Mouse (Mus musculus): ENCODE results near the gene Tyr. TPM values are rescaled to one million over a fixed set of nuclear protein-coding genes. Genes with fewer than 3 reads are reported as not detected.
"Not testable (repeated sequence)": the region's sequence is repeated elsewhere in the genome, so short reads cannot be mapped to it uniquely, and the experiment has no call there.

Tyr gene
- total RNA-seq (2014; rRNA removed), result not detected in 2 replicates
- polyA plus RNA-seq (2015; fragmentation: Nextera tagmentation; extraction: Ambion mirVana), result 0.03 TPM in 1 of 2 replicates, not detected in the other

DNA sequence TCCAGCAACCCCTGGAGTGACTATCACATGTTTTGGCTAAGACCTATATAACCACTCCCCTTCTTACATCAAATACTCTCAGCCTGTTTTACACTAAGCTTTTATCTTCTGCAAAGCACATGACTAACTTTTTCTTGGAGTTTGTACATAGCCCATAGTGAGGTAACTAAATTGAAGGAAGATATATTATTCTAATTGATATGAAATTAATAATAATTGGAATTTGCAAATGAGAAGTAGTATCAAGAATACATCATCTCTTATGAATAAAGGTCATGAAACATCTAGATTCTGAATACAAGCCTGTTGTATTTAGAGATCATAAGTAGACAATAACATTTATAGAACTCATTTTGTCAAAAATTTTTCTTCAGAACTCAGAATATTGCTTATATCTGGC, at the start of gene Tyr:
Gene Tyr (minus strand): TSS at position 101 of the 400 bp plus-strand sequence.
- no peak for ATAC-seq
- no peak for TF ChIP-seq CTCF (IDR thresholded peaks at IDR 0.05; ENCODE audit: low read depth)
- Histone ChIP-seq H3K4me1 (ENCODE audit: insufficient read depth, low read length) (no peaks in the 10 kb centered on the region), H3K4me2 (ENCODE audit: low read depth, low read length) (no peak within 1 kb of the TSS), H3K27me3 (ENCODE audit: insufficient read depth, low read length) (no peaks in the 10 kb centered on the region), H3K27ac (no peak within 1 kb of the TSS), H3K4me3 (ENCODE audit: low read length) (no peak within 1 kb of the TSS), H3K9me3 (ENCODE audit: low read length) (no peaks in the 10 kb centered on the region), H3K36me3 (ENCODE audit: insufficient read depth, low read length) (no peaks in the 10 kb centered on the region), H3K9ac (replicated peaks; ENCODE audit: low read length) (no peak within 1 kb of the TSS)
- DNase-seq (ENCODE audit: low spot score), result no peak

DNA sequence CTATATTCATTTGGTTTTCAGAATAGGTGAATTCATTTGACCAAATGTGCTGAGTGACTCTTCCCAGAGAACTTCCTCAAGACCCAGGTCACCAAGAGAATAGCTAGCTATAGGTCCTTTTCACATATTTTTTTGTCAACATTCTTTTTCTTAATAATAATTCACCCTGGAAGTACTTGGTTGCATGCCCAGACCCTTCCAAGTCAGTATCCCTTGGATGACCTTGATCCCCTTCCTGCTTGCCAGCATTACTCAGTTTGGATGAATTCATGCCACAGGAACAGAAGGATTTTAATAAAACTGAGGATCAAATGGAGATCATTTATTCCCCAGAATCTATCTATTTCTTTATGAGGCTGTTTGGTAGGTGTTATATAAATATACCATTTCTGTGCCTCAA, 45.7 kb upstream of the Tyr start:
- no peak overlapping the region for H3K4me3 ChIP-seq (ENCODE audit: low read length)
- no peaks in the 10 kb centered on the region for H3K36me3 ChIP-seq (ENCODE audit: insufficient read depth, low read length)
- H3K9ac ChIP-seq (replicated peaks; ENCODE audit: low read length), result no peak overlapping the region
- H3K4me2 ChIP-seq (ENCODE audit: low read depth, low read length), result no peak overlapping the region
- H3K4me1 ChIP-seq (ENCODE audit: insufficient read depth, low read length), result no peaks in the 10 kb centered on the region
- no peaks in the 10 kb centered on the region for H3K9me3 ChIP-seq (ENCODE audit: low read length)
- no peaks in the 10 kb centered on the region for H3K27me3 ChIP-seq (ENCODE audit: insufficient read depth, low read length)
- ATAC-seq, result no peak
- H3K27ac ChIP-seq, result no peak overlapping the region
- TF ChIP-seq CTCF (IDR thresholded peaks at IDR 0.05; ENCODE audit: low read depth), result no peak
- DNase-seq (ENCODE audit: low spot score), result no peak

DNA sequence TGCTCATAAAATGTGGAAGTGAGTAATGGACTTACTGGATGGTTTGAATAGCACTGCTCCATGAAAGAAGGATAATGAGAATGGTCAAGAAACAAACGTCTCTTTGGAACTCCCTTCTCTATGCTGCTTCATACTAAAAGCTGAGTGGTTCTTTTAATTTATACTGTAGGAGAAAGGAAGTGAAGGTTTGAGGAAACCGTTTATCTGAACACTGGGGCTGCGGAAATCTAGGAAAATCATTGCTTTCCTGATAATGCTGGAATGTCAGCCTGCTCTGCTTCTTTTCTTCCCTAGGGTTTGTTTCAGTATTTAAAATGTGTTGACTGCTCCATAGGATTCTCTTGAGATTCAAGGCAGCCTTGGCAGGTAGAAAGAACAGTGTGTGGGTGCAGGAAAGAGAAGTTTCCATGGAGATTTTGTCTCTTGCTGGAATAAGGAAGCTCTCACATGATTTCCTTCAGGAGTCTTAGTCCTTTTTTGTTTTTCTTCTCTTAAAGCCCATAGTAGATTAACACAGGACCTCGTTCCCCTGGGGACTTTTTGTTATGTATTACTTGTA, 891 bp upstream of the Tyr start:
- ATAC-seq (no peak), DNase-seq (ENCODE audit: low spot score) (no peak)
- Histone ChIP-seq H3K4me1 (ENCODE audit: insufficient read depth, low read length) (no peaks in the 10 kb centered on the region), H3K9me3 (ENCODE audit: low read length) (no peaks in the 10 kb centered on the region), H3K36me3 (ENCODE audit: insufficient read depth, low read length) (no peaks in the 10 kb centered on the region), H3K9ac (replicated peaks; ENCODE audit: low read length) (no peak overlapping the region), H3K27me3 (ENCODE audit: insufficient read depth, low read length) (no peaks in the 10 kb centered on the region), H3K4me2 (ENCODE audit: low read depth, low read length) (no peak overlapping the region), H3K4me3 (ENCODE audit: low read length) (no peak overlapping the region), H3K27ac (no peak overlapping the region)
- no peak for TF ChIP-seq CTCF (IDR thresholded peaks at IDR 0.05; ENCODE audit: low read depth)
- 15% methylated on average over 4 of the region's 4 CpGs for WGBS

DNA sequence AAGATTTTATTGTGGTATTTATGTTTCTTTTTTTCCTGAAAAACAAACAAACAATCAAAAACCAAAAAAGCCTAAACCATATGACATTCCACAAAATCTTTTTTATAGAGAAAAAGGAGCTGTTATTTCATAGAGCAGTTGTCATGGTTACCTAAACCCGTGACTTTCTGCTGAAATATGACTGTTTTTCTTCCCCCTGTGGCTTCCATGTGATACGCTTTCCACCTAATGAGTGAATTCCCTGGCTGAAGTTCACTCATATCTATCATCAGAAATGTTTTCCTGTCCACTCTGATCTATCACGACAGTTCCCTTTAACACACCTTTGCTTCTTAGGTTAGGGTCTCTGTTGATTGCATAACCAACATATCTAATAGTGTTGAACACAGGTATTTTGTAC, 5.3 kb downstream of the Tyr start:
- no peaks in the 10 kb centered on the region for H3K4me1 ChIP-seq (ENCODE audit: insufficient read depth, low read length)
- no peaks in the 10 kb centered on the region for H3K27me3 ChIP-seq (ENCODE audit: insufficient read depth, low read length)
- no peak overlapping the region for H3K4me3 ChIP-seq (ENCODE audit: low read length)
- H3K4me2 ChIP-seq (ENCODE audit: low read depth, low read length), result no peak overlapping the region
- H3K36me3 ChIP-seq (ENCODE audit: insufficient read depth, low read length), result no peaks in the 10 kb centered on the region
- 56% methylated on average over 3 of the region's 3 CpGs for WGBS
- TF ChIP-seq CTCF (IDR thresholded peaks at IDR 0.05; ENCODE audit: low read depth), result no peak
- H3K9me3 ChIP-seq (ENCODE audit: low read length), result no peaks in the 10 kb centered on the region
- DNase-seq (ENCODE audit: low spot score), result peak; percentile 18
- no peak overlapping the region for H3K9ac ChIP-seq (replicated peaks; ENCODE audit: low read length)
- no peak overlapping the region for H3K27ac ChIP-seq
- no peak for ATAC-seq

DNA sequence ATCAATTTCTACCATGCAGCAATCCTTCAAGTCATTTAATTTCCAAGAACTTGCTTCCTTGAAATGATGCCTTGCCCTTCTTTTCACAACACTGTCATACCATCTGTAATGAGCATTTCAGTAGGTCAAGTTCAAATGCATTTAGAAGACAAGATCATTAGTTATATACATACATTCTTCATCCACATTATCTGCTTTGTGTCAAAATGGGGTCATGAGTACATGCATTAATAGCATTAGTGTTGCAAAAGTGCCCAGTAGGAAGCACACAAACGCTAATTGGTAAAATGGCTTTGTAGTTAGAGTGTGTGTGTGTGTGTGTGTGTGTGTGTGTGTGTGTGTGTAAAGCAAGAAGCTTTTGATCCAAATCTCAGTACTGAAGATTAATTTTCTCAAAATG, 80.0 kb downstream of the Tyr start:
- no peak for DNase-seq (ENCODE audit: low spot score)
- WGBS, result 61% methylated on average over 1 of the region's 1 CpGs
- no peak overlapping the region for H3K4me3 ChIP-seq (ENCODE audit: low read length)

DNA sequence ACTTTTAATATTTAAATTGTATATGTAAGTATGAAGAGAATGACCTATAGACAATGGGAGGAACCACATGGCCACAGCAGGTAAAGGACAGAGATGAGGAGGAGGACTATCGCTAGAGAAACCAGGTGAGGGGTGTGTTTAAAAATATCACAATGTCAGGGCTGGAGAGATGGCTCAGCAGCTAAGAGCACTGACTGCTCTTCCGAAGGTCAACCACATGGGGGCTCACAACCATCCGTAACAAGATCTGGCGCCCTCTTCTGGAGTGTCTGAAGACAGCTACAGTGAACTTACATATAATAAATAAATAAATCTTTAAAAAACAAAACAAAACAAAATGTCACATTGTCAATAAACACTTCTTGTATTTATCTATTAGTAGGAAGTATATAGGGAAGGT, 81.9 kb downstream of the Tyr start:
- H3K9ac ChIP-seq (replicated peaks; ENCODE audit: low read length); ATAC-seq; H3K4me3 ChIP-seq (ENCODE audit: low read length); H3K9me3 ChIP-seq (ENCODE audit: low read length); H3K27me3 ChIP-seq (ENCODE audit: insufficient read depth, low read length); DNase-seq (ENCODE audit: low spot score); H3K36me3 ChIP-seq (ENCODE audit: insufficient read depth, low read length); H3K4me1 ChIP-seq (ENCODE audit: insufficient read depth, low read length); H3K4me2 ChIP-seq (ENCODE audit: low read depth, low read length); H3K27ac ChIP-seq: not testable (repeated sequence)
- 11% methylated on average over 4 of the region's 4 CpGs for whole genome bisulfite sequencing
- TF ChIP-seq CTCF (IDR thresholded peaks at IDR 0.05; ENCODE audit: low read depth), result peak; percentile 58

More for the DNA sequence above, 80.0 kb downstream of the Tyr start:
- no peak for ATAC-seq
- Histone ChIP-seq H3K4me1 (ENCODE audit: insufficient read depth, low read length) (no peaks in the 10 kb centered on the region), H3K4me2 (ENCODE audit: low read depth, low read length) (no peak overlapping the region), H3K36me3 (ENCODE audit: insufficient read depth, low read length) (no peaks in the 10 kb centered on the region), H3K9ac (replicated peaks; ENCODE audit: low read length) (no peak overlapping the region), H3K9me3 (ENCODE audit: low read length) (no peaks in the 10 kb centered on the region), H3K27me3 (ENCODE audit: insufficient read depth, low read length) (no peaks in the 10 kb centered on the region), H3K27ac (no peak overlapping the region)
- TF ChIP-seq CTCF (IDR thresholded peaks at IDR 0.05; ENCODE audit: low read depth), result no peak

DNA sequence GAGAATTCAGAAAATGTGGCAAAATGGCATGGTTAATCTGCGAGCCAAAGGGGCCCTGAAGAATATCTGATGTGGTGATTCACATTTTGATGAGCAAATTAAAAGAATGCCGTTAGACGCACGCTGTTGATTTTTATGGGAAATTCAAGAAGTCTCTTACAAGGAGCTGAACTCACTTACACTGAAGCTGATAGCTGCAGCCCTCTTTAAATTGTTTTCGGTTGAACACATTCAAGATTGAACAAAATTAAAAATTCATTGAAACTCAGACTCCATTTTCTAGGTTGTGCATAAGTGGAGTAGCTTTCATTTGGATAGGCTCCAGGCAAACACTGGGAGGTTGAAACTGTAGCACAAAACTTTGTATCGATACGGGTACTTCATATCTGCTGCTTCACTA, 96.3 kb downstream of the Tyr start:
- H3K36me3 ChIP-seq (ENCODE audit: insufficient read depth, low read length), result no peaks in the 10 kb centered on the region
- no peak for ATAC-seq
- H3K4me3 ChIP-seq (ENCODE audit: low read length), result no peak overlapping the region
- no peak overlapping the region for H3K4me2 ChIP-seq (ENCODE audit: low read depth, low read length)
- no peaks in the 10 kb centered on the region for H3K4me1 ChIP-seq (ENCODE audit: insufficient read depth, low read length)
- H3K9ac ChIP-seq (replicated peaks; ENCODE audit: low read length), result no peak overlapping the region
- no peaks in the 10 kb centered on the region for H3K9me3 ChIP-seq (ENCODE audit: low read length)
- no peak for TF ChIP-seq CTCF (IDR thresholded peaks at IDR 0.05; ENCODE audit: low read depth)
- WGBS, result 82% methylated on average over 7 of the region's 7 CpGs
- peak; percentile 2 for DNase-seq (ENCODE audit: low spot score)
- no peaks in the 10 kb centered on the region for H3K27me3 ChIP-seq (ENCODE audit: insufficient read depth, low read length)
- no peak overlapping the region for H3K27ac ChIP-seq
